Mouse (Mus musculus): Measurements from ENCODE around the gene Scamp5. TPM values are rescaled to one million over a fixed set of nuclear protein-coding genes. Genes with fewer than 3 reads are reported as not detected.

Scamp5 gene
- polyA plus RNA-seq, 1 experiment from 2014 or later = 17.7 TPM

DNA sequence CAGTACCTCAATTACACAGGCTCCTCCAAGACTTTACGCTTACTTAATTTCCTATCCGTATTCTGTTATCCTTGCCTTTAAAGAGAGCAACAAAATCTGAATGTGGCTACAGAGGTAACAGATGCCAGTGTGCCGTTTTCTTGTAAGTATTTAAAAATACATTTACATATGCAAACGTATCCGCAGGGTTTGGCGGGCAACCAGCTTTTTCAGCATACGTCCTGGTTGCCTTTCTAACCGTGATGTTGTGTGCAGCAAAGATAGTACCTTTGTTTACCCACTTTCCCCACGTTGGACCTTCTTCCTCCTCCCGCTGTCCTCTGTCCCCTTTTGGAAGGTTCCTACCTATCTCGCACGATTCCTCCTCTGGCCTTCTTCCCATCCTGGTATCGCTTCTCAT, 33.6 kb upstream of the Scamp5 start:
- ATAC-seq (ENCODE audit: low FRiP score, low TSS enrichment) = no peak
- Histone ChIP-seq H3K4me3 (ENCODE audit: low read length) (peak overlapping the region; percentile 9), H3K27ac (ENCODE audit: low read length) (no peak overlapping the region), H3K9me3 (ENCODE audit: low read length) (no peaks in the 10 kb centered on the region), H3K27me3 (ENCODE audit: insufficient read depth, low read length) (peaks cover 79% of the 10 kb centered on the region), H3K4me1 (ENCODE audit: insufficient read depth, low read length) (peaks cover 52% of the 10 kb centered on the region), H3K9ac (replicated peaks; ENCODE audit: low read length) (0 out of 2 replicates have a peak overlapping the region, but pooled peaks have one; percentile 1), H3K36me3 (ENCODE audit: insufficient read depth, low read length) (no peaks in the 10 kb centered on the region), H3K4me2 (replicated peaks; ENCODE audit: low read depth, low read length) (peak overlapping the region; percentile 93)
- WGBS = 7% methylated on average over 13 of the region's 13 CpGs

DNA sequence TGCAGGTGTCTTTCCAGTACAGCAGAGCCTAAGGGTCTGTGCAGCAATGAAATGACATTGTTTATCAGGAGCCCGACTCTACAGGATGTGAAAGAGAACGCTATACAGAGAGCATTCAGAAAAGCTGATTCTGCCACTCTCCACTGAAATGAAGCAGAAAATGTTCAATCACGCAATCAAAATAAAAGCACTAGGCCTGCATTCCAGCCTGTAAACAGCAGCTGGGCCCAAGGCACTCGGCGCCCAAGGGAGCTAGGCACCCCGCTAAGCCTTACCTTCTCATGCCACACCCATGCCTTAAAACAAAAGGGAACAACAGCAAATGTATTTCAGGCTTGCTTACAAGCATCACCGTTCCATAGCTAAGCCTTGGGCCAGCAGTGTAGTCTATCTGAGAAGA, 30.7 kb upstream of the Scamp5 start:
- no peak overlapping the region for H3K4me3 ChIP-seq (ENCODE audit: low read length)
- H3K36me3 ChIP-seq (ENCODE audit: insufficient read depth, low read length) = no peaks in the 10 kb centered on the region
- no peaks in the 10 kb centered on the region for H3K9me3 ChIP-seq (ENCODE audit: low read length)
- no peak overlapping the region for H3K9ac ChIP-seq (replicated peaks; ENCODE audit: low read length)
- WGBS = 62% methylated on average over 7 of the region's 7 CpGs
- no peak for ATAC-seq (ENCODE audit: low FRiP score, low TSS enrichment)
- no peak overlapping the region for H3K4me2 ChIP-seq (replicated peaks; ENCODE audit: low read depth, low read length)
- peaks cover 50% of the 10 kb centered on the region for H3K27me3 ChIP-seq (ENCODE audit: insufficient read depth, low read length)
- H3K27ac ChIP-seq (ENCODE audit: low read length) = no peak overlapping the region
- H3K4me1 ChIP-seq (ENCODE audit: insufficient read depth, low read length) = peaks cover 27% of the 10 kb centered on the region

DNA sequence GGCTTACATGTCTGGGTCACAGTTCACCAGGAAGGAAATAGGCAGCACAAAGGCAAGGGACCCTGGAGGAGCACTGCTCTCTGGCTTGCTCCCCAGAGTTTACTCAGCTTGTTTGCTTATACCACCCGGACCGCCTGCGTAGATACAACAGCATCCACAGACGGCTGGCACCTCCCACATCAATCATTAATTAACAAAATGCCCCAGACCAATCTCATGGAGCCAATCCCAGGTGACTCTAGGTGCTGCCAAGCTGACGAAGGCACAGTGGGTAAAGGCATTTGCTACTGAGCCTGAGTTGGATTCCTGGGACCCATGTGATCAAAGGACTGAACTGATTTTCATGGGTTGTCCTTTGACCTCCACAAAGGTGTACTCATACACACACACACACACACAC, 29.4 kb upstream of the Scamp5 start:
- no peak overlapping the region for H3K4me3 ChIP-seq (ENCODE audit: low read length)
- H3K9ac ChIP-seq (replicated peaks; ENCODE audit: low read length) = no peak overlapping the region
- no peak overlapping the region for H3K27ac ChIP-seq (ENCODE audit: low read length)
- H3K36me3 ChIP-seq (ENCODE audit: insufficient read depth, low read length) = no peaks in the 10 kb centered on the region
- peaks cover 37% of the 10 kb centered on the region for H3K27me3 ChIP-seq (ENCODE audit: insufficient read depth, low read length)
- WGBS = 54% methylated on average over 5 of the region's 5 CpGs
- no peaks in the 10 kb centered on the region for H3K9me3 ChIP-seq (ENCODE audit: low read length)
- no peak for ATAC-seq (ENCODE audit: low FRiP score, low TSS enrichment)
- no peak overlapping the region for H3K4me2 ChIP-seq (replicated peaks; ENCODE audit: low read depth, low read length)
- H3K4me1 ChIP-seq (ENCODE audit: insufficient read depth, low read length) = peaks cover 14% of the 10 kb centered on the region

DNA sequence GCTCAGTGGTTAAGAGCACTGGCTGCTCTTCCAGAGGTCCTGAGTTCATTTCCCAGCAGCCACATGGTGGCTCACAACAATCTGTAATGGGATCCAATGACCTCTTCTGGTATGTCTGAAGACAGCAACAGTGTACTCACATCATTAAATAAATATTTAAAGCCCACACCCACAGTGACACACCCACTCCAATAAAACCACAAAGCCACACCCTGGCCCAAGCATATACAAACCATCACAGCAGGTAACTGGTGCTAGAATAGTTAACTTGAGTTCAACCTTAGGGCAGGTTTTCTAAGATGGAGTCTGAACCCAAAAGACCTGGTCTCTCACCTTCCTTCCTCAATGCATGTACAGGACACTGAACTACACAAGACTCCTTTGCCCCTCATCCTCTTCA, 27.1 kb upstream of the Scamp5 start:
- Histone ChIP-seq H3K4me1 (ENCODE audit: insufficient read depth, low read length) (no peaks in the 10 kb centered on the region), H3K9me3 (ENCODE audit: low read length) (no peaks in the 10 kb centered on the region), H3K36me3 (ENCODE audit: insufficient read depth, low read length) (no peaks in the 10 kb centered on the region), H3K27me3 (ENCODE audit: insufficient read depth, low read length) (peaks cover 15% of the 10 kb centered on the region; the same call in 1 of the 2 replicates), H3K9ac (replicated peaks; ENCODE audit: low read length) (no peak overlapping the region), H3K4me3 (ENCODE audit: low read length) (no peak overlapping the region), H3K4me2 (replicated peaks; ENCODE audit: low read depth, low read length) (no peak overlapping the region), H3K27ac (ENCODE audit: low read length) (no peak overlapping the region)
- ATAC-seq (ENCODE audit: low FRiP score, low TSS enrichment) = no peak

DNA sequence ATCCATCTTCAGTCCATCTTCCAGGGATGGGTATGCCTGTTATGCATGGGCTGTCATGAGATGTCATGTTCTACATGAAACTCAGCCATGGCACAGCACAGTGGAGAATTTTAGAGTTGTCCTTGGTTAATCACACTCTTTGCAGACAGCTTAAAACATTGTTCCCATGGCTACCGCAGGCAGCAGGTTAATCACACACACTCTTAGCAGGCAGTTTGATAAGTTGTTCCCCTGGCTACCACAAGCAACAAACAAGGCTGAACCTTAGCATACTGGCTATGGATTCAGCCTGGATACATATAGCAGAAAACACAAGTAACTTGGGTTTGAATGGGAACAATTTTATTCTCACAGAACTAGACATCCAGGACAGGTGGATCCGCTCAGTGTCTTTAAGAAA, 25.7 kb upstream of the Scamp5 start:
- Histone ChIP-seq H3K27ac (ENCODE audit: low read length) (no peak overlapping the region), H3K36me3 (ENCODE audit: insufficient read depth, low read length) (no peaks in the 10 kb centered on the region), H3K4me1 (ENCODE audit: insufficient read depth, low read length) (no peaks in the 10 kb centered on the region), H3K4me3 (ENCODE audit: low read length) (no peak overlapping the region), H3K4me2 (replicated peaks; ENCODE audit: low read depth, low read length) (no peak overlapping the region), H3K9ac (replicated peaks; ENCODE audit: low read length) (no peak overlapping the region), H3K27me3 (ENCODE audit: insufficient read depth, low read length) (peaks cover 7% of the 10 kb centered on the region; the same call in 1 of the 2 replicates), H3K9me3 (ENCODE audit: low read length) (no peaks in the 10 kb centered on the region)
- ATAC-seq (ENCODE audit: low FRiP score, low TSS enrichment) = no peak
- 94% methylated on average over 2 of the region's 2 CpGs for WGBS

DNA sequence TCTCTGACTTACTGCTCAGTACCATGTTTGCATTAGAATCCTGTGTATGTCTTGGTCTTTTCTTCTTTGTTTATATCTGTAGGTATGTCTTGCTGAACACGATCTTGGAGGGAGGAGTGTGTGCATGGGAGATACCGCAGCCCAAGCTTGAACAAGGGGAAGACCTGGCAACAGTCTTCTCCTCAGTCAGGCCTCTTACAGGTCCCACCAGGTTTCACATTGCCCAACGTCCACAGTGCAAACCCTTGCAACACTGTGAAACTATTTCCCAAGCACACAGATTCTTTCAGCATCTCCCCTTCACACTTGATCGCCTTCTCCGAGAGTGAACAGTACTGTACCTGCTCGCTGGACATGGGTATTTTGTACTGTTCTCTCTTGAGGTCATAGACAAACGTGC, 19.9 kb upstream of the Scamp5 start:
- no peak for ATAC-seq (ENCODE audit: low FRiP score, low TSS enrichment)
- Histone ChIP-seq H3K36me3 (ENCODE audit: insufficient read depth, low read length) (no peaks in the 10 kb centered on the region), H3K27ac (ENCODE audit: low read length) (no peak overlapping the region), H3K9ac (replicated peaks; ENCODE audit: low read length) (no peak overlapping the region), H3K4me3 (ENCODE audit: low read length) (no peak overlapping the region), H3K4me2 (replicated peaks; ENCODE audit: low read depth, low read length) (no peak overlapping the region), H3K9me3 (ENCODE audit: low read length) (no peaks in the 10 kb centered on the region), H3K27me3 (ENCODE audit: insufficient read depth, low read length) (no peaks in the 10 kb centered on the region; the same call in 1 of the 2 replicates), H3K4me1 (ENCODE audit: insufficient read depth, low read length) (no peaks in the 10 kb centered on the region)
- WGBS = 64% methylated on average over 7 of the region's 7 CpGs

DNA sequence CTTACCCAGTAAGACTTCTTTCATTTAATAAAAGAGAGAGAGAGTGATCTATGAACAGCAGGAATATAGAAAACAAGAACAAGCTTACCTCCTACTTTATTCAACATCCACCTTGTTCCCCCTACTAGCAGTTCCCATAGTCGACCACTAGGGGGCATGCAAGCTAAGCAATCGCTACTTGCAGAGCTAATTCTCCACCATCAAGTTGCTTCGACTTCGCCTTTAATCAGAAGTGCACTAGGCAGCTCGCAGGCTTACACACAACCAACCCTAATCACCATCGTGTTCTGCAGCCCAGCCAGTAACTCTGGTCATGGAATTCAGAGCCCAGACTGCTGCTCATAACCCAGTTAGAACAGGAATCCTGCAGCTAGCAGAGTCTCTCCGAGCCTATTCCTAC, 17.9 kb upstream of the Scamp5 start:
- WGBS = 14% methylated on average over 7 of the region's 7 CpGs
- no peaks in the 10 kb centered on the region for H3K9me3 ChIP-seq (ENCODE audit: low read length)
- ATAC-seq (ENCODE audit: low FRiP score, low TSS enrichment) = no peak
- H3K27me3 ChIP-seq (ENCODE audit: insufficient read depth, low read length) = no peaks in the 10 kb centered on the region; the same call in 1 of the 2 replicates
- no peak overlapping the region for H3K4me3 ChIP-seq (ENCODE audit: low read length)
- no peak overlapping the region for H3K4me2 ChIP-seq (replicated peaks; ENCODE audit: low read depth, low read length)
- no peaks in the 10 kb centered on the region for H3K36me3 ChIP-seq (ENCODE audit: insufficient read depth, low read length)
- H3K4me1 ChIP-seq (ENCODE audit: insufficient read depth, low read length) = no peaks in the 10 kb centered on the region
- H3K27ac ChIP-seq (ENCODE audit: low read length) = no peak overlapping the region
- no peak overlapping the region for H3K9ac ChIP-seq (replicated peaks; ENCODE audit: low read length)

DNA sequence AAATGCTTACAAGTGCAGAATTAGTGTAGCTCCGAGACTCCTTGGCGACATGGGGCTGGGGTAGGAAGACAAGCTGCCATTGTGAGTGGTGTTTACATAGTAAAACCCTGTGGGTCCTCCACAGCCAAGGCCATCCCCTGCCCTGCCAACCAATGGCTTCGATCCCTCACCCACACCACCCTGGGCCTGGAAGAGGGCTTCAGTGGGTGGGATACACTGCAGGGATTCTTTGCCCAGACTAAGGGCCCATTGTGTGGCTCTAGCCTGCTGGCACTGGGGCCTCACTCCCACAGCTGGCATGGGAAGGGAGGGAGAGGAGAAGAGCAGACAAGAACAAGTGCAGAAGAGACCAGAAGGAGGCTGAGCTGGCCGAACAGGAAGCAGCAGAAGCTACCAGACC, 1.1 kb upstream of the Scamp5 start:
- Histone ChIP-seq H3K4me2 (replicated peaks; ENCODE audit: low read depth, low read length) (no peak overlapping the region), H3K9me3 (ENCODE audit: low read length) (no peaks in the 10 kb centered on the region), H3K27me3 (ENCODE audit: insufficient read depth, low read length) (no peaks in the 10 kb centered on the region), H3K4me1 (ENCODE audit: insufficient read depth, low read length) (peaks cover 9% of the 10 kb centered on the region), H3K27ac (ENCODE audit: low read length) (no peak overlapping the region), H3K36me3 (ENCODE audit: insufficient read depth, low read length) (no peaks in the 10 kb centered on the region), H3K4me3 (ENCODE audit: low read length) (no peak overlapping the region), H3K9ac (replicated peaks; ENCODE audit: low read length) (no peak overlapping the region)
- ATAC-seq (ENCODE audit: low FRiP score, low TSS enrichment) = no peak
- 77% methylated on average over 4 of the region's 4 CpGs for WGBS

DNA sequence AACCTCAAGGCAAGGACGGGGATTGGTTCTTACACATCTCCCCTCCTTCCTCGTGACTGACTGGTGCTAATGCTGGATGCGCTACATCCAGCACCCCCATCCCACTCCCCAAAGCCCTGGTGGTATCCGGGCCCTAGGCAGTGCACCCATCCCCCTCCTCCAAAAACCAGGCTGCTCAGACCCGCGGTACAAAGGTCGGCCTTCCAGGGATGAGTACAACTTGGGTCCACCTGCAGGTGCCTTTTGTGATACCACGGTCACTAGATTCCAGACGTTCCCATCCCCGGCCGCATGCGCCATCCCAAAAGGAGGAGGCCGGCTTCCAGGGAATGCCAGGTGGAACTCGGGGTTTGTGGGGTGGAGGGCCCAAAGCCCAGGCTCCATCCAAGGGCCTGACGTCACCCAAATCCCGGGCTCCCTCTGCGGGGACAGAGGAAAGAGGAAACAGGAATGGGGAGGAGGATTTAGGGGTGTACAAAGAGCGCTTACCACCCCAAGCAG, 539 bp downstream of the Scamp5 start:
- H3K27ac ChIP-seq (ENCODE audit: low read length) = 0 out of 2 replicates have a peak overlapping the region, but pooled peaks have one; percentile 8
- H3K9me3 ChIP-seq (ENCODE audit: low read length) = no peaks in the 10 kb centered on the region
- H3K4me3 ChIP-seq (ENCODE audit: low read length) = peak overlapping the region; percentile 81
- peak; percentile 59; the same call in 1 of the 2 replicates for ATAC-seq (ENCODE audit: low FRiP score, low TSS enrichment)
- H3K27me3 ChIP-seq (ENCODE audit: insufficient read depth, low read length) = no peaks in the 10 kb centered on the region
- no peaks in the 10 kb centered on the region for H3K36me3 ChIP-seq (ENCODE audit: insufficient read depth, low read length)
- WGBS = 2% methylated on average over 18 of the region's 18 CpGs
- H3K9ac ChIP-seq (replicated peaks; ENCODE audit: low read length) = peak overlapping the region; percentile 82
- peak overlapping the region; percentile 90 for H3K4me2 ChIP-seq (replicated peaks; ENCODE audit: low read depth, low read length)
- peaks cover 9% of the 10 kb centered on the region for H3K4me1 ChIP-seq (ENCODE audit: insufficient read depth, low read length)

DNA sequence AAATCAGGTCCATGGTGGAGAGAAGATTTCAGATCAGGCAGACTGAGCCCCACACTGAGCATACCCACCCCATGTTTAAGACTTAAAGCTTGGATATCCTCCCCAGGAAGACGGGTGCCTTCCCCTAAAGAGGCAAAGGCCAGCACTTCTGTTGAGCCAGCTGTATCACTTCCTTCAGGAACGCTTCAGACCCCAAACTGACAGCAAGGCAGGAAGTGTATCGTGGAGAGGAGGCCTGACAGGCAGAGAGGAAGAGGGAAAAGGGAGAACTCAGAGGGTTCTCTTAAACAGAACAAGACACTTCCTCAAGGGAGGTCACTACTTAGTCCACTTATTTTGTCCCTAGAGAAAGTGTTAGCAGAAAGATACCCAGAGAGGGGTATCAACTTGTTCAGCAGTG, 1.8 kb downstream of the Scamp5 start:
- peak overlapping the region; percentile 90; the same call in 1 of the 2 replicates for H3K4me2 ChIP-seq (replicated peaks; ENCODE audit: low read depth, low read length)
- no peak for ATAC-seq (ENCODE audit: low FRiP score, low TSS enrichment)
- peak overlapping the region; percentile 82; the same call in 1 of the 2 replicates for H3K9ac ChIP-seq (replicated peaks; ENCODE audit: low read length)
- peaks cover 9% of the 10 kb centered on the region for H3K4me1 ChIP-seq (ENCODE audit: insufficient read depth, low read length)
- H3K36me3 ChIP-seq (ENCODE audit: insufficient read depth, low read length) = no peaks in the 10 kb centered on the region
- H3K27me3 ChIP-seq (ENCODE audit: insufficient read depth, low read length) = no peaks in the 10 kb centered on the region
- no peak overlapping the region for H3K27ac ChIP-seq (ENCODE audit: low read length)
- H3K4me3 ChIP-seq (ENCODE audit: low read length) = no peak overlapping the region
- 44% methylated on average over 3 of the region's 3 CpGs for WGBS
- no peaks in the 10 kb centered on the region for H3K9me3 ChIP-seq (ENCODE audit: low read length)
